Mouse (Mus musculus) mouse embryonic stem cell (cell line): ENCODE results near the gene Cd200r4.
"Not testable (repeated sequence)": the region's sequence is repeated elsewhere in the genome, so short reads cannot be mapped to it uniquely, and the experiment has no call there.

Source experiments
- in situ Hi-C, 2 experiments: fragments of 300-500 bp; cut with MboI; formaldehyde crosslinking; loops; 1 replicate in 1 of 2; 3 replicates in 1 of 2; pipeline ENCODE4 v1.14.3; 2019 to 2020; ENCODE audit warnings: low sequenced_read_pairs in 2 of 2, low pct_unique_long_range_greater_than_20kb in 1 of 2, mixed read lengths in 1 of 2; ENCODE audit not compliant: unreplicated experiment in 1 of 2

The Cd200r4 gene

DNA sequence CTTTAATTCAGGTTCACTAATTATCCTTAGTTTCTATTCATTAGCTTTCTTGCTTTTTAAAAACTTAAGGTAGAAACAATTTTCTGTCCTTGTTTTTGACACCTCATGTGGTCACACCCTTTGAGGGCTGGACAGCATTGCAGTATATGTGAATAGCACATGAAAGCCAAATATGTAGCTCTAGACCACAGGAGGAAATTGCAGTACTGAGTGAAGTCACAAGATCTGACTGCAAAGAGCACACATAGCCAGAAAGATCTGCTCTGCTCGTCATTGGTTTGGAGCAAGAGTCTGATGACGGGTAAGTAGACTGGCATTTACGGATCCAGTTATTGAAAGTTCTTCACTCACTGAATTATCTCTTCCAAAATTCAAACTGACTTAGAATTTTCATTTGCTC is at the start of gene Cd200r4:
TSS of gene Cd200r4 (plus strand) at position 190 of the 400 bp plus-strand sequence.
- in situ Hi-C loops: no loop called here

DNA sequence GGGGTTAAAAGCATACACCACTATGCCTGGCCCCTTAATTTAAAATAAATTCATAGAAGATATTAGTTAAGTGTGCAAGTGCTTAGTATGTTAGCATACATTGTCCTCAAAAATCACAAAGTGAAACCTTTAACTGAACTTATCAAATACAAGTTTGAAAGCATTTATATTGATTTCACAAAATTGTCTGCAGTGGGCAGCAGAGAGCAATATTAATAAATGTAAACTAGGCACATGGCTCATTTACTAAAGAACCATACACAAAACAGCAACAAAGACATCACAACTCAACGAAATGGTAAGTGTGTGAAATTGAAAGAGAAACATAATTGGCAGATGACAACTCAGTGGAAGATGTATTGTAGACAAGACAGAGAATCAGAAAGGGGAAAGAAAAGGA is 49.7 kb upstream of the Cd200r4 start:
- in situ Hi-C loops: loop anchor here in 1 of 2 experiments (25.0 kb wide), 1 partner anchor 325 kb away; the partner anchor contains the start of gene Ccdc80

DNA sequence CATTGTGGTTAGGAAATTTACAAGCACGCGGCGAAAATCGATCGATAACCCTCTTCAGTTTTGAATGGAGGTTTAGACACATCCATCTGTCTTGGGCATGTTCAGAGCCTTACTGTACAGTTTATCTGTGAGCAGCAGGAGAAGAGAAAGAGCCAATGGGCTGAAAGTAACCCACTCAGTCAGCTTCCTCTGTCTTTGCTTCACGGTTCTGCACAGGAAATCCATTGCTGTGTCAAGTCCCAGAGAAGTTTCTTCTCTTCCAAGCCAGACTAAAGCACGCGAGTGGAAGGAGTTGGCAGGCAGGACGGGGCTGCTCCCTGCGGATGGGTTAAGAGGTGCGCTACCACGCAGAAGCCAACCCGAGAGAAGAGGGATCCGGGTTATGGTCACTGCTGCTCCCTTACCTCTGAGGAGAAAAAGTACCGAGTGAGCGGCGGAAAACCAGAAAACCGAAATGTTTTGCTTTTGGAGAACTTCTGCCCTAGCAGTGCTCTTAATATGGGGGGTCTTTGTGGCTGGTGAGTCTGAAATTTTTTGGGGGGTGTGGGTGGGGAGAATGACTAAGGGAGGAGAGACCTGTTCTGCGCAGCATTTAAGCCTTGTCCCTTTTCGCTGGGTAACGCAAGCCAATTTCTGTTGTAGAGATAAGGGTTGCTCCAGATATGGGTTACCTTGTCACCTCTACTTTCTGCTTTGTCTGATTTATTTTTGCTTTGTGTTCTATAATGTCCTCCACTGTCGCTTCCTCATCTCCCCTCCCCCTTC is 45.8 kb upstream of the Cd200r4 start, which contains the start of gene Cd200r1:
TSS of gene Cd200r1 (plus strand) at position 182 of the 765 bp plus-strand sequence.
- in situ Hi-C loops: loop anchor here (5.0 to 25.0 kb wide), 2 partner anchors 322 kb away; partner anchors contain the start of gene Ccdc80 (in 1 of the 2)

- in situ Hi-C loops: loop anchor here (5.0 to 25.0 kb wide), 2 partner anchors 321 kb away; partner anchors contain the start of gene Ccdc80 (in 1 of the 2)
These were observed 45.1 kb upstream of the Cd200r4 start for GRCm38 (mm10) chr16:44766320-44766892.

DNA sequence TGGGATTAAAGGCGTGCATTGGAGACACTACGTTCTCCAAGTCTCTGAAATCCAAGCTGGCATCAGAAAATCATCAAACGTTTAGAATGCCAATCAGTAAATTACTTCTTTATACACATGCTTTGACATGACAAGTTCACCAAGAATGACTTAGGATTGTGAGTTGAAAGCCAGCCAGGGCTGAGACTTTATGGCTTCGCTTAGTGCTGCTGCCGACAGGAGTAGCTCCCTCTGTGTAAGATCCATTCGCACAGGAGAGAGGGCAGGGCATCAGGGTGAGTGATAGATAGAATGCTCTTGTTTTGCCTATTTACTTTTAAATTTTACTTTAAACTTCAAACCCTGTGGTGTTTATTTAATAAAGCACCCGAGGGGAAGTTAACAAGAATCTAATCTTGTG is 44.0 kb upstream of the Cd200r4 start:
- in situ Hi-C loops: loop anchor here (5.0 to 25.0 kb wide), 2 partner anchors 320 kb away; partner anchors contain the start of gene Ccdc80 (in 1 of the 2)

DNA sequence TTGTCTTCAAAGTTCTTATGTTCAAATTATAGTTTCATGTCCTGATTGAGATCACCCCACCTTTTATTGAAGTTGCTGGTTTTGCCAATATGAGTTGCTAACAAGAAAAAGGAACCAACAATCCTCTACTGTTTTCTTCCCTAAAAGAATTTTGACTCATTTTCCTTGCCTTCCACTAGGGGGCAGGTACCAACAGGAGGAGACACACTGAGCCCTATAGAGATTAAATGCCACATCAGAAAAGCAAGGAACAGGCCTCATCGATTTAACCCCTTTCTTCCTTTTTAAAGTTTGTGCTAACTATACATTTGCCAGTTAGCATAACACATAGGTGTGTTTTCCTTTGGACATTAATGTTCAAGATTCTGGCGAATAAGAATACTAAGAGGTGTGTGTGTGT is 43.6 kb upstream of the Cd200r4 start:
- in situ Hi-C loops: loop anchor here (5.0 to 25.0 kb wide), 2 partner anchors 319 kb away; partner anchors contain the start of gene Ccdc80 (in 1 of the 2)

- in situ Hi-C loops: loop anchor here in 1 of 2 experiments (25.0 kb wide), 1 partner anchor 315 kb away; the partner anchor contains the start of gene Ccdc80
These were observed 39.0 kb upstream of the Cd200r4 start for GRCm38 (mm10) chr16:44772577-44772976.

DNA sequence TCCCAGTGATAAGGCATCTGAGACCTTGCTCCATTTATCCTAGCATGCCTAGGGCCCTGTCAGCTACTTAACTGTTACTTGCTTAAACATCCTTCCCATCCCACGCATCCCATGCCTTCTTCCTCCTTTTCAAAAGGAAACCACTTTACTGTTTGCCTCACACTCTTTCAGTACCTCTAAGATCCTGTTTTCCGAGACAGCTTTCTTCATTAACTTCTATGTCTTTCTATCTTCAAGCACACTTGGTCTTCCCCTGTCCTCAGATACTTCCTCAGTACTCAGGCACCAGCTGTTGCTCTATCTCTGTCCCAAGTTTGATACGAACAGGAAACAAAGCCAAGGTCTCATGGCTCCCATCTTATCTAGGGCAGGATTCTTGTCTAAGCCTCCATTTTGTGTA is 37.9 kb upstream of the Cd200r4 start:
- in situ Hi-C loops: loop anchor here in 1 of 2 experiments (25.0 kb wide), 1 partner anchor 314 kb away; the partner anchor contains the start of gene Ccdc80

DNA sequence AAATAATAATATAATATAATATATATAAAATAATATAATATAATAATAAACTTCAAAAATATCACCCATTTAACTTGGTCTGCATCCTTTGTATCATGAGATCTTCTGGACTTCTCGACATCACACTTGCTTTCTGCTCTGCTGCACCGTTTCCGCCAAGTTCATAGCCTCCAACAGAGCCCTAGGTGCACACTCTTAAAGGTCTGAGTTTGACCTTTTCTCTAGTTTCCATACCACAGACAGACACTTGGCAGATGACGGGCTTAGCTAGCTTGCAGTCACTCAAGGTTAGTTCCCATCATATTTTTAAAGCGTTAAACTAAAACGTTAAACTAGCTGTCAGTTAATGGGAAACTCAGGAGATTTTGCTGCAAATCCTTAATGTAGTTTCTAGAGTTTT is 37.3 kb upstream of the Cd200r4 start:
- in situ Hi-C loops: loop anchor here in 1 of 2 experiments (25.0 kb wide), 1 partner anchor 313 kb away; the partner anchor contains the start of gene Ccdc80

DNA sequence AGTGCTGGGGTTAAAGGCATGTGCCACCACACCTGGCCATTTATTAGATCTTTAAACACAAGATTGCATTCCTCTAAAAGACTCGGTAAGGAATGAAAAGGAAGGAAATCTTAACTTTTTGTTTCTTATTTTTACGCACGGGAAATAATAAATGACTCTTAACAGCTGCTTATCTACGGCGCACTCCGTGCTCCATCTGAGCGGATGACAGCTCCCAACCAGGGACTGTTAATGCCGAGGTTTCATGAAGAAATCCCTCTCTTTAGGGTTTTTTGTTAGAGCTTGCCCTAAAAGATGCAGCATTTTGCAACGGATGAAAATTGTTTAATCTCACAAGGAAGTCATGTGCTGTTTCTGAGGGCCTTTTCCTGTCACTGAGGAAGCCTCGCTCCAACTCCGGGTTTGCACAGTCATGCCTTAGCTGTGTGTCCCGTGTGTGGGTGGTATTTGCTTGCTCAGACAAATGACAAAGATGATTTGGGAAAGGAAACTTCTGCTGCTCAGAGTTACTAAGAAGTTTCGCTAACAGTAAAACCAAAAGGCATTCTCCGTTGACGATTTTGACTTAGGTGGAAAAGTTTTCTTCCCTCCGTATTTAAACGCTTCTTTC is 32.9 kb upstream of the Cd200r4 start:
- in situ Hi-C loops: no loop called here

DNA sequence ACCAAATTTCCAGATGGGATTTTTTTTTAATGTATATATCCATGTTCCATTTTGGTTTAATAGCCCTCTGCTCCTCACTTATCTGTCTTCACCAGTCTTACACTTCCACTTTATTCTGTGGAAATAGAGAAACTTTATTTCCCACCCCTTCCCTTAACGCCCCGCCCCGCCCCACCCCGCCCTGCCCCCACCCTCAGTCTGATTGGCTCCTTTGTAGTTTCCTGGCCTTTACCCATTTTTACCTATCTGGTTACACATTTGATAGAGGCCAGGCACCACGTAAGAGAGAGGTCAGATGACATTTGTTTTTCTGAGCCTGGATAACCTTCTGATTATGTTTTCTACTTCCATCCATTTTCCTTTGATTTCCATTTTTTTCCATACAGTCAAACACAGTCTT is 32.0 kb upstream of the Cd200r4 start:
- in situ Hi-C loops: no loop called here

GRCm38 (mm10) chr16:44780751-44781150 is 30.8 kb upstream of the Cd200r4 start:
- in situ Hi-C loops: no loop called here

DNA sequence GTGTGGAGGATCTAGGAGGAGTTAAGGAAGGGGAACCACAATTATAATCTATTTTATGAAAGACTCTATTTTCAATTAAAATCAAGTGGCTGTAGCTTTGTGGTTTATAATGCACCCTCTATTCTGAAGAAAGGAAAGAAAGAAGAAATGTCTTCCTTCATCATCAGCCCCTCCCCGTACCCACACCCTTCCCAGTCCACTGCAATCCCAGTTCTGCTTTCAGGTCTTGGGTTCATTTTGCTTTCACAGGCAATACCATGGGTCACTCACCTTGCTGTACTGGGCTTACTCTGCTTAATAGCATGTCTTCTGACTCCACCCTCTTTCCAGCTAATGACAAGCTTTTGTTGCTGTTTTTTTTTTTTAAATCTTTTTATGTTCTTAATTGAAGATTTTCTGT is 24.6 kb upstream of the Cd200r4 start:
- in situ Hi-C loops: no loop called here

DNA sequence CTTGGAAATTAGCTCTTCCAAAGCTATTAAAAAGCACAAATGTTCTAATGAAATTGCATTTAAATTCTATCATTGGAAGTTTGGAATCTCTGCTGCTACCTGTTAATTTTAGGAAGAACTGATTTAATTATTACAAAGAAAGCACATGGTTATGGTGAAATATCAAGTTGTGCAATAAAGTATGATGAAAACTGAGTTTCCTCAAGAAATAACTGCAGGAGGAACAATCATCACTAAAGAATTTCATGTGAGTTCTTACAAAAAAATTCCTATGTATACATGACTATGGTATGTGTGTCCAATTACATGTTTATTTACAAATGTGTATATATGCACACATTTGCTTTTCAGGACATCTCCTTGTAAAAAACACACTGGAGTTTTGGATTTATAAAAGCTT is 17.1 kb upstream of the Cd200r4 start:
- in situ Hi-C loops: no loop called here

- in situ Hi-C loops: no loop called here
These were observed 5.6 kb upstream of the Cd200r4 start for GRCm38 (mm10) chr16:44805976-44806375.

GRCm38 (mm10) chr16:44810223-44810622 is 1.3 kb upstream of the Cd200r4 start:
- in situ Hi-C loops: not testable (repeated sequence)

GRCm38 (mm10) chr16:44812468-44813065 is 1.0 kb downstream of the Cd200r4 start:
- in situ Hi-C loops: no loop called here

DNA sequence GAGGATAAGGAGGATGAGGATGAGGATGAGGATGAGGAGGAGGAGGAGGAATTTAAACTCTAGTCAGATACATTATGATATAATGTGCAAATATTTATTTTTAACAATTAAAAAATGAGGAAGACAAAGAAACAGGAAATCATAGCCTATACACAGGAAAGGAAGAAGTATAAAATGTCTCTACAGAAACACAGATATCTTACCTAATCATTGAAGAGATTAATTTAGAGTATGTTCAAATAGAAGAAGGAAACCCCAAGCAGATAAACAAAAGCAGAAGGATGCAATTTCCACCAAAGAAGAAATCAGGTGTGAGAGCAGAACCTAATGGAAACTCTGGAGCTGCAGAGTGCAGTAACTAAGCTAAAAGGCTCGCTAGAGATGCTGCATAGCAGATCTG is 6.5 kb downstream of the Cd200r4 start:
- in situ Hi-C loops: no loop called here

DNA sequence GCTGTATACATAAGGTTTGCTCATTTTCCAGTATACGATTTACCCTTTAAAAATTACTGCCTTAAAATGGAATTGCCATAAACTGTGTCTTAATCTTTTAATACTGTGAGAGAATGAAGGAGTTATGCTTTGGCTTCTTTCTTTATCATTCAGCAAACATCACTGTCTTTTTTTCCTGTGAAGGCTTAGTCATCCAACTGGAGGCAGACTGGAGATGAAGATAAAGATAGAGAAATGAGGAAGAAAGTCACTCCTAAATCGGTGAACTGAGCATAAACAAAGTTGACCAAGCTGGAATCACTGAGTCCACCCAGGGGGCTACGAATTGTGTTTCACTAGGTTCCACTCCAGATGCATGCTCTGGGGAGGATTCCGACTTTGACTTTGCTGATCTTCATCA is 9.0 kb downstream of the Cd200r4 start:
- in situ Hi-C loops: no loop called here
